17 mouse cellular contexts compared by ENCODE assay signal in the genomic region with DNA sequence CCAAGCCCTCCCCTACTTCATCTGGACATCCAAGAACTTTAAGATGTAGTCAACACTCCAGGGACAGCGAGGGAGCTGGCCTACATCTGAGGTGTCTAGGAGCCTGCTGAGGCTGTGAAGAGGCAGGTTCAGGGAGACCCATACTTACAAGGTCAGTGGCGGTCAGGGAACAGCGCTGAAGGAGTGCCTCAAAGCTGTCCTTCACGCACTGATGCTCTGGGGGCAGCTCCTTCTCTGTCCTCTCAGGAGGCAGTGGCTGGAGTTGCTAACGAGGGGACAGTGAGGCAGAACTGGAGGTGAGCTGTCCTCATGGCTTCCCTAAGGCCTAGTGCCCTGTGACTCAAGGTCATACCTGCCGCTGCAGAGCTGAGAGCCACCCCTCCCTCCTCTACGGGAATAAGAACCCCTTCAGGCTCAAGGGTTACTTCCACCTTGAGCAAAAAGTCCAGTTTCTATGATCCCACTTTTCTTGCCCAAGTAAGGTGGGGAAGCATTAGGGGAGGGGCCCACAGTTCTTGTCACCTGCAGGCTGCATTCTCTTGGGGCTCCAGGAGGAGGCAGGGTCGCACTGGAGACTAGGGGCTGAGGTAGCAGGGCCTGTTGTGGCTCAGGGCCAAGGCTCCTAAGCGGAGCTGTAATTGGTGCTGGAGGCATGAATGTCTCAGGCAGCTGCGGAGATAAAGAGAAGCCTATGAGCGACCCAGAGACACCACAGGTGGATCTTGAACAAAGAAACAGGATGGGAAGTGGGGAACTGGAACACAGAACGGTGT. TPM values are rescaled to one million over a fixed set of nuclear protein-coding genes. Genes with fewer than 3 reads are reported as not detected.
A peak's percentile ranks its signal among the peaks of the same experiment; 100 is the strongest.
DNase-seq lines count a peak whose midpoint lies in the region; ATAC-seq lines count a peak whose summit lies in the region.
"Had no signal": no experiment of that assay in that cellular context is flagged by ENCODE, and none has a peak within 500 bp of the region (broad histone marks: within the 10 kb centered on the region; RNA-seq: fewer than 3 reads in every experiment).

No protein-coding gene starts in this region.

- H3K27ac ChIP-seq in kidney, embryonic 16.5 days (ENCODE audit: low read length): 0 out of 2 replicates have a peak overlapping the region, but pooled peaks have one; percentile 31
- H3K27ac ChIP-seq: embryonic facial prominence, embryonic 13.5 days; hindbrain, embryonic 12.5 days; liver, embryonic 13.5 days; neural tube, embryonic 15.5 days had no signal

- no peak overlapping the region for H3K4me2 ChIP-seq in kidney, embryonic 16.5 days (replicated peaks; ENCODE audit: low read depth, low read length)
- H3K4me2 ChIP-seq: embryonic facial prominence, embryonic 13.5 days; hindbrain, embryonic 12.5 days; liver, embryonic 13.5 days; neural tube, embryonic 15.5 days had no signal

- no peaks in the 10 kb centered on the region for H3K9me3 ChIP-seq in kidney, embryonic 16.5 days (ENCODE audit: low read length)
- H3K9me3 ChIP-seq: embryonic facial prominence, embryonic 13.5 days; hindbrain, embryonic 12.5 days; liver, embryonic 13.5 days; neural tube, embryonic 15.5 days had no signal

- intact Hi-C loops in heart, postnatal 36 days (cut with DNase I): no loop called here

- 55% methylated on average over 12 of the region's 12 CpGs for WGBS in kidney, embryonic 16.5 days

- H3K9ac ChIP-seq in kidney, embryonic 16.5 days (replicated peaks; ENCODE audit: low read length): no peak overlapping the region
- H3K9ac ChIP-seq: embryonic facial prominence, embryonic 13.5 days; hindbrain, embryonic 12.5 days; liver, embryonic 13.5 days; neural tube, embryonic 15.5 days had no signal

- H3K4me3 ChIP-seq in kidney, embryonic 16.5 days (ENCODE audit: low read length): no peak overlapping the region
- H3K4me3 ChIP-seq: embryonic facial prominence, embryonic 13.5 days; hindbrain, embryonic 12.5 days; liver, embryonic 13.5 days; neural tube, embryonic 15.5 days had no signal

- no peaks in the 10 kb centered on the region for H3K36me3 ChIP-seq in kidney, embryonic 16.5 days (ENCODE audit: insufficient read depth, low read length)
- H3K36me3 ChIP-seq: embryonic facial prominence, embryonic 13.5 days; hindbrain, embryonic 12.5 days; liver, embryonic 13.5 days; neural tube, embryonic 15.5 days had no signal

- peak; percentile 29; the same call in 1 of the 2 replicates for ATAC-seq in kidney, embryonic 16.5 days (ENCODE audit: low FRiP score, low TSS enrichment)

- DNase-seq in heart, postnatal 4 days: peak; percentile 27
- no peak for DNase-seq in heart, postnatal 36 days
- DNase-seq in lung, postnatal 4 days: peak; percentile 29 to 43
- no peak for DNase-seq in lung, postnatal 14 days
- peak; percentile 68 for DNase-seq in thymus, postnatal 25 days
- no peak for DNase-seq in urinary bladder, postnatal 4 days (ENCODE audit: low spot score in 2 of 2)
- DNase-seq in gastrocnemius, adult 8-10 months (ENCODE audit: low spot score in 2 of 2): no peak
- DNase-seq: cerebellum, adult 8-10 months; gastrocnemius, postnatal 10 days; liver, embryonic 13.5 days; midbrain, embryonic 14.5 days had no signal

- peaks cover 58% of the 10 kb centered on the region for H3K4me1 ChIP-seq in kidney, embryonic 16.5 days (ENCODE audit: insufficient read depth, low read length)
- H3K4me1 ChIP-seq: liver, embryonic 13.5 days had no signal

- 0 out of 2 replicates have a peak, but pooled peaks cover 3% of the 10 kb centered on the region for H3K27me3 ChIP-seq in kidney, embryonic 16.5 days (ENCODE audit: insufficient read depth, low read length)

RNA-seq across cellular contexts. Expression of a gene that starts 24.9 kb away (rescaled TPM):
- not detected for total RNA-seq in heart, postnatal 4 days (2021)
- not detected for total RNA-seq in heart, postnatal 36 days (2021)
- 2.6 and 2.8 TPM in 2 replicates for polyA plus RNA-seq in kidney, embryonic 16.5 days (2015; fragmentation: Nextera tagmentation; extraction: Ambion mirVana)
- total RNA-seq in gastrocnemius, adult 8-10 months (2022): not detected
- total RNA-seq: gastrocnemius, postnatal 10 days had no signal
- polyA plus RNA-seq: liver, embryonic 13.5 days had no signal

RNA-seq across cellular contexts. Expression of a gene that starts 27.5 kb away (rescaled TPM):
- total RNA-seq in heart, postnatal 4 days (2021): 1 to 10 TPM; 3.9 to 4.2 TPM
- 1 to 10 TPM; 7.6 to 8.5 TPM for total RNA-seq in heart, postnatal 36 days (2021)
- polyA plus RNA-seq in kidney, embryonic 16.5 days (2015; fragmentation: Nextera tagmentation; extraction: Ambion mirVana): 1.3 and 1.9 TPM in 2 replicates
- total RNA-seq in gastrocnemius, adult 8-10 months (2022): 10 to 100 TPM; 18.0 to 21.4 (median 19.5) TPM

RNA-seq across cellular contexts. Expression of a gene that starts 34.4 kb away (rescaled TPM):
- not detected for total RNA-seq in heart, postnatal 4 days (2021)
- not detected for total RNA-seq in heart, postnatal 36 days (2021)
- 1.2 TPM in 1 of 2 replicates, not detected in the other for polyA plus RNA-seq in kidney, embryonic 16.5 days (2015; fragmentation: Nextera tagmentation; extraction: Ambion mirVana)
- not detected for total RNA-seq in gastrocnemius, adult 8-10 months (2022)
- total RNA-seq: adrenal gland, postnatal 25 days; gastrocnemius, postnatal 10 days; layer of hippocampus, postnatal 14 days had no signal
- polyA plus RNA-seq: embryonic facial prominence, embryonic 13.5 days; hindbrain, embryonic 12.5 days; liver, embryonic 13.5 days; midbrain, embryonic 14.5 days; neural tube, embryonic 15.5 days had no signal

RNA-seq across cellular contexts. Expression of a gene that starts 37.1 kb away (rescaled TPM):
- total RNA-seq in heart, postnatal 4 days (2021): 1,000 to 10,000 TPM; 1,200 to 1,283 TPM
- 1,000 to 10,000 TPM; 2,008 to 2,098 TPM for total RNA-seq in heart, postnatal 36 days (2021)
- 632 and 676 TPM in 2 replicates for polyA plus RNA-seq in kidney, embryonic 16.5 days (2015; fragmentation: Nextera tagmentation; extraction: Ambion mirVana)
- total RNA-seq in gastrocnemius, adult 8-10 months (2022): 100 to 1,000 TPM; 871 to 993 (median 922) TPM

RNA-seq across cellular contexts. Expression of a gene that starts 44.5 kb away (rescaled TPM):
- total RNA-seq in heart, postnatal 4 days (2021): 10 to 100 TPM; 43.7 to 44.5 TPM
- total RNA-seq in heart, postnatal 36 days (2021): 10 to 100 TPM; 54.3 to 59.0 TPM
- 32.8 and 34.2 TPM in 2 replicates for polyA plus RNA-seq in kidney, embryonic 16.5 days (2015; fragmentation: Nextera tagmentation; extraction: Ambion mirVana)
- total RNA-seq in gastrocnemius, adult 8-10 months (2022): 100 to 1,000 TPM; 122 to 163 (median 137) TPM

Comparison
In these comparisons a context has a peak if more than half of its experiments do, and no peak if none do; other contexts are left out.
1. DNase-seq: peak in heart, postnatal 4 days (single experiment), lung, postnatal 4 days (2 of 2) and thymus, postnatal 25 days (single experiment); none in heart, postnatal 36 days (0 of 2), lung, postnatal 14 days (single experiment), urinary bladder, postnatal 4 days (0 of 2) and gastrocnemius, adult 8-10 months (0 of 2).